Mouse (Mus musculus) telencephalon, adult 2 months (tissue): Measurements from ENCODE around the gene Apbb2.

Experiments
- DNase-seq: peaks from one replicate; pipeline ENCODE4 v3.0.0-alpha.2; 2011; ENCODE audit warnings: low read depth, low spot score

Apbb2 gene

DNA sequence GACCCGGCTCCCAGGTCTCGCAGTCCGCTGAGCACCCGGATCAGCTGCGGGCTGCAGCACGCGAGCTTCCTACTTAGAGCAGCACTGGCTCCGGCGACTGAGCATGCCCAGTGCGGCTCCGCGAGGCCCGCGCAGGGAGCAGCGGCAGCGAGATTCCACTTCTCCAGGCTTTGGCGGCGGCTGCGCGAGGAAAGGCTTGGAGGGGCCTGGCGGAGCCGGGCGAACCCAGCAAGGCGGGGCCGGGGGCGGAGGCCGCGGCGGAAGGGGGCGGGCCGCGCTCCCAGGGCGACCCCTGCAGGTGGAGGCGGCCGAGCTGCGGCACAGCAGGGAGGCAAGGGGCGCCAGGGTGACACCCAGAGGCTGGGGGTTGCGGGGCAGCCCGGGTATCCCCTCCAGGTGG is at the start of gene Apbb2:
Apbb2 (minus strand) TSS at position 188 of the 400 bp plus-strand sequence.
- DNase-seq: peak; percentile 89

- no peak for DNase-seq
Measured at GRCm38 (mm10) chr5:66654220-66654619, 35.6 kb upstream of the Apbb2 start.

- DNase-seq: no peak
Measured at GRCm38 (mm10) chr5:66647504-66647903, 28.9 kb upstream of the Apbb2 start.

DNA sequence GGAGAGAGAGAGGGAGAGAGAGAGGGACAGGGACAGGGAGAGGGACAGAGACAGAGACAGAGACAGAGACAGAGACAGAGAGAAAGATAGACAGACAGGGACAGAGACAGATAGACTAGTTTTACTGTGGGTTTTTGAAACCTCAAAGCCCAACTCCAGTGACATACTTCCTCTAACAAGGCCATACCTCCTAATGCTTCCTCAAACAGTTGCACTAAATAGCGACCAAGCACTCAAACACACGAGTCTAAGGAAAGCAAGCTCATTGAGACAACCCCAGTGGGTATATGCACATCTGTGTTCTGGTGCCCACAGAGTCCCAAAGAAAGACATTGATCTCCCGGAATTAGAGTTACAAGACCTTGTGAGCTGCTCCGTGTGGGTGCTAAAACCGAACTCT is 24.7 kb upstream of the Apbb2 start:
- no peak for DNase-seq

DNA sequence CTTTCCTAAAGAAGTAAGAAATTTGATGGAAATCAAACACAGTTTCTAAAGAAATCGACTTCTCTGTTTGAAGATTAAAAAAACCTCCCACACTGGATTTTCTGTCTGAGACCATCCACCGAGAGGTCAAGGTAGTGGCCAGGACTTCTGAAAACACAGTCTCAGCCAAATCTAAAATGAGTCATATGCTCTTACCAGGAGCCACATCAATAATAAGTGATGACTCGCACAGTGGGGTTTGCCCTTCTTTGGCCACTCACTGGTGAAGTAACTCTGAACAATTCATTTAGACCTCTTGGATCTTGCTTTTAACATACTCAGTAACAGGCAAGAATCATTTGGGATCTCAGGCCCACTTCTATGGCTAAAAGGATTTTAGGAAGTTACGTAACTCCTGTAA is 23.6 kb upstream of the Apbb2 start:
- DNase-seq: no peak

GRCm38 (mm10) chr5:66635459-66636079 is 17.0 kb upstream of the Apbb2 start:
- DNase-seq: no peak

- no peak for DNase-seq
Measured at GRCm38 (mm10) chr5:66627805-66628204, 9.2 kb upstream of the Apbb2 start.

GRCm38 (mm10) chr5:66620191-66620625 is 1.6 kb upstream of the Apbb2 start:
- DNase-seq: no peak

GRCm38 (mm10) chr5:66619675-66620074 is 1.1 kb upstream of the Apbb2 start:
- DNase-seq: no peak

- no peak for DNase-seq
Measured at GRCm38 (mm10) chr5:66619195-66619594, 611 bp upstream of the Apbb2 start.

GRCm38 (mm10) chr5:66617921-66618460 is 593 bp downstream of the Apbb2 start:
- no peak for DNase-seq

DNA sequence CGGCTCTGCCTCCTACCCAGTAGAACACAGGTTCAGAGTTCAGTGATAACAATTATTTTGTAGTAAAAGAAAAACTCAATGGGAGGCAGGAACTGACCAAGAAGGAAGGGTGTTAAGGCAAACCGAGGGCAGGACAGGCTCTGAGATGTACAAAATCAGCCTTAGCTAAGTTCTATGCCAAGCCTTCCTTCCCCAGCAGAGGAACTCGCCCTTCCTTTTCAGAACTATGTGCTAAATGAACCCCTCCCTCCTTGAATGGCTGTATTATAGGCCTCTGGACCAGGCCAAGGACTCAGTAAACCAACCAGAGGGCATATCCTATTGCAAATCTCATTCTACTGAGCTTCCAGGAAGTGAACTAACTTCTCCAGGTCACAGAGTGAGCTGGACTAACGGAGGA is 3.6 kb downstream of the Apbb2 start:
- DNase-seq: no peak

DNA sequence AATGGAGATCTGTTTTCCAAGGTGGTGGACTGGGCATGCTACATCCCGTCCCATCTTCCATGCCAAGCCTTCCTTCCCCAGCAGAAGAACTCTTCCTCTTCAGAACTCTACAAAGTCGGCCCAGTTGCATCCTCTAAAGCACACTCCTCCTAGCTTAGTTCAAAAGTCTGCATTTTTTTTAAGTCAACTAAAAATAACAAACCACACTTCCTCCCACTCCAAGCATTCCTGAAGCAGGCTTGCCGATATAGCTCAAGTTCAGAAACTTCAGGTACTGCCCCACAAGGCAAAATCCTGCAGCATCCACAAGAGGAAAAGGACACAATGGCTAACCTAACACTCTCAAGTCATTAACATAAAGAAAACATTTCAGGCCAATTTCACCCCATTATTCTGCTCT is 4.9 kb downstream of the Apbb2 start:
- no peak for DNase-seq

DNA sequence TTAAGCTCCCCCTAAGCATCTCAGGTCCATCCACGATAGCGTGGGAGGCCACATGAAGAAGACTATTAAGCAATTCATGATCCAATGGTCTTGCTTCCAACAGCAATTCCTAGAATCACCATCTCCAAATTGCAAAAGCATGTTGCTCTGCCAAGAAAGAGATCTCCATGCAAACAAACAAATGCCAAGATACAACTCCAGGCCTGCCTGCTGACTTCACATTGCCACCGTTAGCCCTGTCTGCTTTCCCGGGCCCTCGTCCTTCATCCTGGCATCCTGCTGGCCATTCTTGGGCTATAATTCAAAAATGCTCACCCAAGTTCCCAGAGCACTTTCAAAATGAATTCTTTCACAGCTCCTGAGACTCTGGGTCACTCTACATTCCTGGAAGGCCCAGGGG is 5.6 kb downstream of the Apbb2 start:
- no peak for DNase-seq

DNA sequence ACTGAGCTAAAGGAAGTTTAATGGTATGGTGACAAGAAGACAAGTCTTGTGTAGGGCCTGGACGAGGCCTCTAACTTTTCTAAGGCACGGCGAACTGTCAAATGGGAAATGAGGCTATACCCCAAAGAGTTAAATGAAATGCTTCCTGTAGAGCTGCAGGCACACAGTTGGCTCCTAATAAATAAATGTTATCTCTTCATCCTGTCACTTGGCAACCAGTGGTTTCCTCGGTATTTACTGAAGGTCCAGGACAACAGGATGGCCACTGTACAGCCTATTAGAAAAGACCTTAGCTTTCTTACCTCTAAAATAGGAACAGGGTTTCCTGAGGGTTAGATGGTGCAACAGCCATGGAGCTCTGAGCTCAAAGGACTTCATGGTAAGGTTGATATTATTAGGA is 6.7 kb downstream of the Apbb2 start:
- DNase-seq: no peak

GRCm38 (mm10) chr5:66611361-66611760 is 7.2 kb downstream of the Apbb2 start:
- DNase-seq: no peak

- no peak for DNase-seq
Measured at GRCm38 (mm10) chr5:66610270-66610669, 8.3 kb downstream of the Apbb2 start.

DNA sequence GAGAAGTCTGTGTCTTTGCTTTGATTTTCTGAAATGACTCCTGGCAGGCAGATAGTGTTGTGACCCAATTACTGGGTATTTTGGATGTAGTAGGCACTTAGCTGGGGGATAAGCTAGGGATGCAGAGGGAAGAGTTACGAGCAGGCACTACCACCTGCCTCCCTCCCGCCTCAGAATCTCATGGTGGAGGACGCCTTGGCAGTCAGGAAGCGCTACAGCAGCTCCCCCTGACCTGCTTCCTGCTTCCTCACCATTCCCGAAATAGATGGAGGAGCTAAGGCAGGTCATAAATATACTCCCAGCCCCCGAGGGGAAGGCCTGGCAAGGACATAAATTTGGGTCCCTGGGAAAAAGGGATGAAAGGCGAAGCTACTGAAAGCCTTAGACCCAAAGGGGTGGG is 9.3 kb downstream of the Apbb2 start:
- DNase-seq: no peak

GRCm38 (mm10) chr5:66607801-66608200 is 10.8 kb downstream of the Apbb2 start:
- DNase-seq: no peak

GRCm38 (mm10) chr5:66607201-66607600 is 11.4 kb downstream of the Apbb2 start:
- no peak for DNase-seq

DNA sequence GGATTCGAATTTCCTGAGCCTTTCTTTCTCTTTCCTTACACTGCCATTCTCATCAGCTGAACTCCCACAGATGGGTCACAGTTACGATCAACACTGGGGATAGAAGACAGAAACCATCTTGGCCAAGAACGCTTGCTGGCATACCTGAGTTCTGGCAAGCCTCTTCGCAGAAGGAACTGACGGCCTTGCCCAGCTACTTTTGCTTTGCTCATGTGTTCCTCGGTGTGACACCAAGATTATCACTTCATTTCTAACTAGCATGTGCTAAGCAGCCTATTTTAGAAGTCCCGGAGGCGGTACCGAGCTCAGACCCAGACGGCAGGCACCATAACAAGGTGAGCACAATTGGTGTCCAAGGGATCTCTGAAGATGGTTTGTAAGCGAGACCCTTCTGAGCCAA is 12.9 kb downstream of the Apbb2 start:
- DNase-seq: no peak

DNA sequence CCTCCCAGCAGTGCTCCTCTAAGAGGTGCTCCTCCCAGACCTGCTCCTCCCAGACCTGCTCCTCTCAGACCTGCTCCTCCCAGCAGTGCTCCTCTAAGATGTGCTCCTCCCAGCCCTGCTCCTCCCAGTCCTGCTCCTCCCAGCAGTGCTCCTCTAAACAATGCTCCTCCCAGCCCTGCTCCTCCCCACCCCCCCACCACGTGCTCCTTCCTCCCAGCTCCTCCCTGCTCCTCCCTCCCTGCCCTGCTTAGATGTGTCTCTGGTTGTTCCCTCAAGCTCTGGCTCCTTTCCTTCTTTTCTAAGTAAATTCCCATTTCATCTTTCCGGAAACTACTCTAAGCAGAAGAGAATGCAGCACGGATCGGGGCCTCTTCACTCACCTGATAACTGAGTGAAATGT is 14.2 kb downstream of the Apbb2 start:
- no peak for DNase-seq

DNA sequence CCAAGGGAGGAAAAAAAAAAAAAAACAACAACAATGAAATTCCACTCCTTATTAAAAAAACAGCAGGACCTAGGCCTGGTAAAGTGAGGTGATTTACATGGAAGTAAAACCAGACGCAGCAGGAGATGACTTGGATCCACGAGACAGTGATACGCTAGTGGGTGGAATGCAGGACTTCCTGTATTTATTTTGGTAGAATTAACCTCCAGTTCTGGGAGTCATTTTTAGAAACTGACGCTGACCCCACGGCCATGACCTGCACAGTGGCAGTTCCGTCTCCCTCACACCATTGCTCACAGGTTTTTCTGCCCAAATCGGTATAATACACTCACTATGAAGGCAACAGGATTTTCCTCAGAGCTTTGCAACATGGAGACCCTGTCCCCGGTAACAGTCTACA is 14.8 kb downstream of the Apbb2 start:
- no peak for DNase-seq

GRCm38 (mm10) chr5:66603223-66603622 is 15.4 kb downstream of the Apbb2 start:
- no peak for DNase-seq
